Mouse (Mus musculus) midbrain, postnatal 0 days (tissue): Measurements from ENCODE around the gene Upf3b. TPM values are rescaled to one million over a fixed set of nuclear protein-coding genes. Genes with fewer than 3 reads are reported as not detected.
"Not testable (repeated sequence)": the region's sequence is repeated elsewhere in the genome, so short reads cannot be mapped to it uniquely, and the experiment has no call there.

Source experiments
- ATAC-seq: fragments of 200-750 bp; cut with Nextera tagmentation; 2 replicates; pipeline ENCODE4 v1.8.0; 2017; ENCODE audit warnings: moderate number of reproducible peaks, mild to moderate bottlenecking, moderate TSS enrichment, moderate library complexity; ENCODE audit not compliant: low FRiP score
- DNase-seq: peaks from one replicate; pipeline ENCODE4 v3.0.0-alpha.2; 2015; ENCODE audit warnings: low spot score
- H3K27ac ChIP-seq: fragments of 300-500 bp; sonication (generic); 2 replicates; pipeline ENCODE4 v1.5.1; 2014; ENCODE audit warnings: low read depth, mild to moderate bottlenecking, low read length, mixed read lengths
- H3K27me3 ChIP-seq: fragments of 300-500 bp; sonication (generic); 2 replicates; pipeline ENCODE4 v1.6.1; 2014; ENCODE audit warnings: low read length, control low read depth, mixed read lengths; ENCODE audit not compliant: insufficient read depth
- H3K36me3 ChIP-seq: fragments of 300-500 bp; sonication (generic); 2 replicates; pipeline ENCODE4 v1.6.1; 2014; ENCODE audit warnings: low read length, control low read depth, mixed read lengths; ENCODE audit not compliant: insufficient read depth
- H3K4me1 ChIP-seq: fragments of 300-500 bp; sonication (generic); 2 replicates; pipeline ENCODE4 v1.6.1; 2014; ENCODE audit warnings: mild to moderate bottlenecking, control low read depth, antibody characterized with exemption, low read length, mixed read lengths; ENCODE audit not compliant: insufficient read depth
- H3K4me2 ChIP-seq: fragments of 300-500 bp; sonication (generic); 2 replicates; pipeline ENCODE4 v1.6.1; 2014; ENCODE audit warnings: low read depth, mild to moderate bottlenecking, low read length, mixed read lengths; ENCODE audit not compliant: poor library complexity, severe bottlenecking
- H3K4me3 ChIP-seq: fragments of 300-500 bp; sonication (generic); 2 replicates; pipeline ENCODE4 v1.5.1; 2014; ENCODE audit warnings: low read depth, mild to moderate bottlenecking, low read length, moderate library complexity
- H3K9ac ChIP-seq: fragments of 300-500 bp; sonication (generic); replicated peaks from 2 replicates; pipeline ENCODE4 v1.6.1; 2014; ENCODE audit warnings: mild to moderate bottlenecking, low read length, moderate library complexity, mixed read lengths; ENCODE audit not compliant: poor library complexity, severe bottlenecking
- H3K9me3 ChIP-seq: fragments of 300-500 bp; sonication (generic); 2 replicates; pipeline ENCODE4 v1.6.1; 2016; ENCODE audit warnings: low read length, control low read depth
- CTCF ChIP-seq: IDR thresholded peaks from 2 replicates; pipeline ENCODE4 v1.5.1; 2016; ENCODE audit warnings: antibody characterized with exemption, mild to moderate bottlenecking
- WGBS: fragments of 180-500 bp; shearing (Covaris S2); extraction: QIAGEN DNeasy Blood & Tissue Kit; methylation state at CpG from one replicate; pipeline ENCODE4 v1.1.7; 2014; 5-methylcytosine and 5-hydroxymethylcytosine counted together
- polyA plus RNA-seq: library from polyadenylated mRNA; unstranded; fragments of >200 nt; fragmentation: Nextera tagmentation; extraction: Ambion mirVana; gene quantifications from 2 replicates; pipeline ENCODE4 v1.2.1, GENCODE M21; 2015
- total RNA-seq: library from RNA; depleted of rRNA; stranded (reverse); fragments of >200 nt; gene quantifications from 2 replicates; pipeline ENCODE4 v1.2.3, GENCODE M21; 2014; rRNA removed

The Upf3b gene
- 11.0 and 15.1 TPM in 2 replicates for total RNA-seq
- polyA plus RNA-seq: 21.6 and 27.2 TPM in 2 replicates

DNA sequence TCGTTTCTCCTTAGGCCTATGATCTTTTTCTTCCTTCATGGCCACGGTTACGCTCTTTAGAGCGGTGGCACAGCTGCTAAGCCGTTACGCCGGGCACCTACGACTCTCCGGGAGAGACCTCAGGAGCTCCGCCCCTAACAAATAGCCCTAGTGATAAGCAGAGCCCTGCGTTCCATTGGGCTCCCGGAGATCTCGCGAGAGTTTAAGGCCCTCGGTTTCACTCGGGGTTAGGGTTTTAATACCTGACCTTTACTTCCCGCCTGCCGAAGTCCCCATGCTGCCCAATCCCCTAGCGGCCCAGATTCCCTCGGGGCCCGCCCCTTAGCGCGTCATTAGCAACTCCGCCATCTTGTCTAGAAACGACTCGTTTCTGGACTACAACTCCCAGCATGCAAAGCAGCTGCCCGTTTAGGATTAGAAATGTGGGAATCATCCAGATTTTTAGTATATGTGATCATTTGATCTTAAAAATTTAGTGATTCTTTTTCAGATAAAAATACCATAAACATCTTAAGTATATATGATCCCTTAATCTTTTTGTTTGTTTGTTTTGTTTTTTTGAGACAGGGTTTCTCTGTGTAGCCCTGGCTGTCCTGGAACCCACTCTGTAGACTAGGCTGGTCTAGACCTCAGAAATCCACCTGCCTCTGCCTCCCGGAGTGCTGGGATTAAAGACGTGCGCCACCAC, at the start of gene Upf3b:
Upf3b (minus strand) TSS at position 130 of the 688 bp plus-strand sequence.
- no peaks in the 10 kb centered on the region for H3K36me3 ChIP-seq
- no peaks in the 10 kb centered on the region for H3K27me3 ChIP-seq
- TF ChIP-seq CTCF: no peak
- no peaks in the 10 kb centered on the region for H3K9me3 ChIP-seq
- no peaks in the 10 kb centered on the region for H3K4me1 ChIP-seq
- peak within 1 kb of the TSS; percentile 52 for H3K4me3 ChIP-seq
- peak; percentile 98 for ATAC-seq
- H3K27ac ChIP-seq: peak within 1 kb of the TSS; percentile 85
- H3K9ac ChIP-seq: peak within 1 kb of the TSS; percentile 61
- DNase-seq: peak; percentile 95
- WGBS: 30% methylated on average over 30 of the region's 30 CpGs
- peak within 1 kb of the TSS; percentile 57 for H3K4me2 ChIP-seq

DNA sequence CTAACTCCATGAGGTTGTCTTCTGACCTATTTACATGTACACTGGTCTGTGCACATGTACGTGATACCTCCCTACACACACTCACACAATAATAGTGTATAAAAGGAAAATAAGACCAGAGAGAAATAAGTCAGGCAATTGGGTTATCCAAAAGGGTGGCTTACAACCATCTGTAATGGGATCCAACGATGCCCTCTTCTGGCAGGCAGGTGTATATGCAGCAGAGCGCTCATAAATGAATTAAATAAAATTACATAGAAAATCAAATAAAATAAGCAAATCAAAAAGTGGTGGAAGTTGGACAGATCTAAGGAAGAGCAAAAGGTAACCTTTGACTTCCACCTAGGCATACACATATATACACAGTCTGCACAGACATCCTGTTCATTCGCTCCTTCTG, 47.7 kb upstream of the Upf3b start:
- WGBS: 59% methylated on average over 4 of the region's 4 CpGs
- no peaks in the 10 kb centered on the region for H3K27me3 ChIP-seq
- no peaks in the 10 kb centered on the region for H3K36me3 ChIP-seq
- peak; percentile 45 for TF ChIP-seq CTCF
- DNase-seq (no peak), ATAC-seq (no peak)
- no peak overlapping the region for H3K4me3 ChIP-seq
- no peak overlapping the region for H3K27ac ChIP-seq
- H3K9ac ChIP-seq: no peak overlapping the region
- H3K4me1 ChIP-seq: no peaks in the 10 kb centered on the region
- H3K4me2 ChIP-seq: no peak overlapping the region
- no peaks in the 10 kb centered on the region for H3K9me3 ChIP-seq

DNA sequence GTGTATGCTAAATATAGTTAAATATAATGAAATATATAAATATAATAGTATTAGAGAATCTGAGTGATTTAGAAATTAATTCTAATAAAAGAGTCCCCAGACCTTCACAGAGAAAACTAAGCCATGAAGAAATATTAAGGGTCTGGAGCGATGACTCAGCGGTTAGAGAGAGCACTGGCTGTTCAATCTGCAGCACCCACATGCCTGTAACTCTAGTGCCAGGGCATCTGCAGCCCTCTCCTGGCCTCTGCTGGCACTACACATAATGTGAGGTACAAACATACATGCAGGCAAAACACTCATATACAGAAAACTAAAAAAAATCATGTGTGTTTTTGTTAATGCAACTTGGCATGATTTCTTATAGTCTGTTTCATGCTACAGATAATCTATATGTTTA, 34.8 kb upstream of the Upf3b start:
- Histone ChIP-seq H3K4me1 (no peaks in the 10 kb centered on the region), H3K36me3 (no peaks in the 10 kb centered on the region), H3K27ac (no peak overlapping the region), H3K9ac (no peak overlapping the region), H3K4me3 (no peak overlapping the region), H3K9me3 (no peaks in the 10 kb centered on the region), H3K27me3 (no peaks in the 10 kb centered on the region), H3K4me2 (no peak overlapping the region)
- ATAC-seq (no peak), DNase-seq (peak; percentile 34)
- peak; percentile 59 for TF ChIP-seq CTCF
- WGBS: 74% methylated on average over 2 of the region's 2 CpGs

- not testable (repeated sequence) for H3K27ac ChIP-seq, H3K27me3 ChIP-seq, H3K9ac ChIP-seq, H3K4me3 ChIP-seq, H3K4me1 ChIP-seq, DNase-seq, H3K4me2 ChIP-seq, H3K9me3 ChIP-seq, ATAC-seq, H3K36me3 ChIP-seq
- WGBS: 60% methylated on average over 1 of the region's 4 CpGs
Observed at GRCm38 (mm10) chrX:37144498-37144897, 34.4 kb upstream of the Upf3b start.

- no peaks in the 10 kb centered on the region for H3K27me3 ChIP-seq
- no peaks in the 10 kb centered on the region for H3K36me3 ChIP-seq
- H3K27ac ChIP-seq: no peak overlapping the region
- no peaks in the 10 kb centered on the region for H3K4me1 ChIP-seq
- H3K9ac ChIP-seq: no peak overlapping the region
- no peak overlapping the region for H3K4me2 ChIP-seq
- no peaks in the 10 kb centered on the region for H3K9me3 ChIP-seq
- no peak overlapping the region for H3K4me3 ChIP-seq
- DNase-seq (no peak), ATAC-seq (no peak)
- TF ChIP-seq CTCF: no peak
- WGBS: 88% methylated on average over 3 of the region's 3 CpGs
Observed at GRCm38 (mm10) chrX:37141732-37142131, 31.6 kb upstream of the Upf3b start.

DNA sequence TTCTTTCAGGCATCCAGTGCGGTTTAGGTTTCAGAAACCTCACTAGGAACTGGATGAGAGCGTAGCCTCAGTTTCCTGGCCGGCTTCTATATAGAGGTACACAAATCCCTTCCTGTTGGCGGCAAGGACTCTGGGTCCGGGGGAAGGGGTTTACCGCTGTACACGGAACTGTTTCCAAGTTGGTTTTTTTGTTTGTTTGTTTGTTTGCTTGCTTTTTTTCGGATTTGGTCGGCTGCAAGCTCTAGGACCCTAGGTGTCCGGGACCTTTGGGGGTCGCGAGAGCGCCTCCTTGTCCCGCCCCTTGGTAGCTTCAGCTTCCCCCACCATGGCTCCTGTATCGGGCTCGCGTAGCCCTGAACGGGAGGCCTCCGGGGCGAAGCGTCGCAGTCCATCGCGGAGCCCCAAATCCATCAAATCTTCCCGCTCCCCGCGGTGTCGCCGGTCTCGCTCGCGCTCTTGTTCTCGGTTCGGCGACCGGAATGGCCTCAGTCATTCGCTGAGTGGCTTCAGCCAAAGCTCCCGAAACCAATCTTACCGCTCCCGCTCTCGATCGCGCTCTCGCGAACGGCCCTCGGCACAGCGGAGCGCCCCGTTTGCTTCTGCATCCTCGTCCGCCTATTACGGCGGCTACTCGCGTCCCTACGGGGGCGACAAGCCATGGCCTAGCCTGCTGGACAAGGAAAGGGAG, 16.7 kb upstream of the Upf3b start, which contains the start of gene Nkap:
Nkap (plus strand) TSS at position 125 of the 688 bp plus-strand sequence.
- H3K27me3 ChIP-seq: no peaks in the 10 kb centered on the region
- peak within 1 kb of the TSS; percentile 51 for H3K4me2 ChIP-seq
- peak within 1 kb of the TSS; percentile 60 for H3K4me3 ChIP-seq
- no peaks in the 10 kb centered on the region for H3K9me3 ChIP-seq
- 12% methylated on average over 58 of the region's 58 CpGs for WGBS
- DNase-seq (peak; percentile 87), ATAC-seq (peak; percentile 91)
- H3K27ac ChIP-seq: peak within 1 kb of the TSS; percentile 70
- no peaks in the 10 kb centered on the region for H3K4me1 ChIP-seq
- H3K9ac ChIP-seq: peak within 1 kb of the TSS; percentile 64
- no peak for TF ChIP-seq CTCF
- 0 out of 2 replicates have a peak, but pooled peaks cover under 1% of the 10 kb centered on the region for H3K36me3 ChIP-seq
